Mouse (Mus musculus) inflammation-experienced regulatory T-cells, adult 6 months (primary cell): ENCODE measurements around the gene Serac1. TPM values are rescaled to one million over a fixed set of nuclear protein-coding genes. Genes with fewer than 3 reads are reported as not detected.
"Not testable (repeated sequence)": the region's sequence is repeated elsewhere in the genome, so short reads cannot be mapped to it uniquely, and the experiment has no call there.

ENCODE experiments used
- ATAC-seq: one replicate; pipeline ENCODE4 v1.8.0; 2017
- polyA plus RNA-seq, 3 experiments: library from polyadenylated mRNA; unstranded; fragments of 100-300 nt; shearing (Covaris generic); gene quantifications; one replicate each; pipeline ENCODE4 v1.2.1; 2017

The Serac1 gene
- polyA plus RNA-seq, 3 experiments from 2014 or later, result 1.8 to 2.7 (median 1.9) TPM

- no peak for ATAC-seq
Measured at GRCm38 (mm10) chr17:6063532-6063931, 16.0 kb downstream of the Serac1 start.

- no peak for ATAC-seq
Measured at GRCm38 (mm10) chr17:6062793-6063192, 16.7 kb downstream of the Serac1 start.

GRCm38 (mm10) chr17:6054934-6055355 is 24.6 kb downstream of the Serac1 start:
- ATAC-seq, result peak; percentile 41

GRCm38 (mm10) chr17:6052801-6053200 is 26.7 kb downstream of the Serac1 start:
- no peak for ATAC-seq

- no peak for ATAC-seq
Measured at GRCm38 (mm10) chr17:6037507-6037906, 42.0 kb downstream of the Serac1 start.

- no peak for ATAC-seq
Measured at GRCm38 (mm10) chr17:6036872-6037271, 42.7 kb downstream of the Serac1 start.

- no peak for ATAC-seq
Measured at GRCm38 (mm10) chr17:6036458-6036857, 43.1 kb downstream of the Serac1 start.

GRCm38 (mm10) chr17:6035661-6036060 is 43.9 kb downstream of the Serac1 start:
- ATAC-seq, result no peak

- ATAC-seq, result no peak
Measured at GRCm38 (mm10) chr17:6025831-6026230, 53.7 kb downstream of the Serac1 start.

GRCm38 (mm10) chr17:6021374-6021789 is 58.2 kb downstream of the Serac1 start:
- ATAC-seq, result not testable (repeated sequence)

GRCm38 (mm10) chr17:6020636-6021035 is 58.9 kb downstream of the Serac1 start:
- ATAC-seq, result no peak

GRCm38 (mm10) chr17:6019776-6020175 is 59.8 kb downstream of the Serac1 start:
- ATAC-seq, result no peak

GRCm38 (mm10) chr17:6018348-6018747 is 61.2 kb downstream of the Serac1 start:
- ATAC-seq, result no peak

- no peak for ATAC-seq
Measured at GRCm38 (mm10) chr17:6017268-6017667, 62.3 kb downstream of the Serac1 start.

GRCm38 (mm10) chr17:6016213-6016780 is 63.2 kb downstream of the Serac1 start:
- peak; percentile 52 for ATAC-seq

GRCm38 (mm10) chr17:6014985-6015384 is 64.6 kb downstream of the Serac1 start:
- no peak for ATAC-seq

- ATAC-seq, result no peak
Measured at GRCm38 (mm10) chr17:6013079-6013478, 66.5 kb downstream of the Serac1 start.

- ATAC-seq, result no peak
Measured at GRCm38 (mm10) chr17:6009606-6010005, 69.9 kb downstream of the Serac1 start.

GRCm38 (mm10) chr17:6008590-6008989 is 71.0 kb downstream of the Serac1 start:
- ATAC-seq, result no peak

- no peak for ATAC-seq
Measured at GRCm38 (mm10) chr17:6007902-6008301, 71.6 kb downstream of the Serac1 start.

GRCm38 (mm10) chr17:6007101-6007780 is 72.3 kb downstream of the Serac1 start:
- no peak for ATAC-seq

- ATAC-seq, result peak; percentile 39
Measured at GRCm38 (mm10) chr17:6005638-6006471, 73.7 kb downstream of the Serac1 start.

GRCm38 (mm10) chr17:6005246-6005637 is 74.3 kb downstream of the Serac1 start:
- peak; percentile 27 for ATAC-seq

- ATAC-seq, result no peak
Measured at GRCm38 (mm10) chr17:6003661-6004060, 75.9 kb downstream of the Serac1 start.
